Mouse (Mus musculus) limb, embryonic 12.5 days (tissue): ENCODE data around the gene Slc26a11. TPM values are rescaled to one million over a fixed set of nuclear protein-coding genes. Genes with fewer than 3 reads are reported as not detected.

Experiments used
- ATAC-seq: fragments of 200-750 bp; cut with Nextera tagmentation; 2 replicates; pipeline ENCODE4 v1.8.0; 2017; ENCODE audit warnings: low read depth, moderate TSS enrichment; ENCODE audit not compliant: insufficient number of reproducible peaks, insufficient read depth, low FRiP score, low TSS enrichment
- H3K27ac ChIP-seq: fragments of 300-500 bp; sonication (generic); 2 replicates; pipeline ENCODE4 v1.5.1; 2016; ENCODE audit warnings: mild to moderate bottlenecking, moderate library complexity
- H3K27me3 ChIP-seq: fragments of 300-500 bp; sonication (generic); 2 replicates; pipeline ENCODE4 v1.6.1; 2016; ENCODE audit warnings: mild to moderate bottlenecking, moderate library complexity
- H3K36me3 ChIP-seq: fragments of 300-500 bp; sonication (generic); 2 replicates; pipeline ENCODE4 v1.6.1; 2016; ENCODE audit warnings: mild to moderate bottlenecking, moderate library complexity
- H3K4me1 ChIP-seq: fragments of 300-500 bp; sonication (generic); replicated peaks from 2 replicates; pipeline ENCODE4 v1.6.1; 2016
- H3K4me2 ChIP-seq: fragments of 300-500 bp; sonication (generic); 2 replicates; pipeline ENCODE4 v1.6.1; 2016; ENCODE audit warnings: mild to moderate bottlenecking, moderate library complexity
- H3K4me3 ChIP-seq: fragments of 300-500 bp; sonication (generic); replicated peaks from 2 replicates; pipeline ENCODE4 v1.5.1; 2016; ENCODE audit warnings: mild to moderate bottlenecking
- H3K9ac ChIP-seq: fragments of 300-500 bp; sonication (generic); replicated peaks from 2 replicates; pipeline ENCODE4 v1.6.1; 2016; ENCODE audit warnings: mild to moderate bottlenecking, moderate library complexity
- H3K9me3 ChIP-seq: fragments of 300-500 bp; sonication (generic); 2 replicates; pipeline ENCODE4 v1.6.1; 2016; ENCODE audit warnings: mild to moderate bottlenecking, moderate library complexity
- WGBS: fragments of 180-500 bp; shearing (Covaris S2); methylation state at CpG from one replicate; pipeline ENCODE4 v1.1.7; 2016; 5-methylcytosine and 5-hydroxymethylcytosine counted together
- polyA plus RNA-seq: library from polyadenylated mRNA; unstranded; fragments of >200 nt; fragmentation: Nextera tagmentation; extraction: Ambion mirVana; gene quantifications from 2 replicates; pipeline ENCODE4 v1.2.1, GENCODE M21; 2016

Gene Slc26a11
- polyA plus RNA-seq, 1 experiment from 2014 or later: 12.4 TPM

DNA sequence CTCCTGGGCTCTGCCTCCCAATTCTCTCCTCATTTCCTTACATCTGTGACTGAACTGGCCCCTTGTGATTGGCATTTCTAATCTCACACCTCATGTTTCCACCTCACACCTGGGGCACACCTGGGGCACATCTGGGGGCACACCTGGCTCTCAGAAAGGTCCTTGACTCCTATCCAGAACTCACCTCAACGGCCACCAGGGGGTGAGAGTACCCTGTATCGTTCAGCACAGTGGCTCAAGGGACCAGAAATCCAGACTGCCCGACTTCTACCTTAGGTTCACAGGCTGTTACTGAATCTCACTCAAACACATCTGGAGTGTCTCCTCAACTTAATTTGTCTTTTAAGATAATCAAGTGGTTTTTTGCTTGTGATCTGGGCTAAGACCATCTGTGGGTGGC, 23.4 kb upstream of the Slc26a11 start:
- peaks cover 25% of the 10 kb centered on the region; the same call in 1 of the 2 replicates for H3K27me3 ChIP-seq
- H3K4me2 ChIP-seq: no peak overlapping the region
- H3K4me1 ChIP-seq: no peaks in the 10 kb centered on the region
- H3K9ac ChIP-seq: no peak overlapping the region; the same call in 1 of the 2 replicates
- ATAC-seq: no peak
- 41% methylated on average over 3 of the region's 3 CpGs for WGBS
- H3K27ac ChIP-seq: no peak overlapping the region
- no peaks in the 10 kb centered on the region for H3K36me3 ChIP-seq
- H3K9me3 ChIP-seq: no peaks in the 10 kb centered on the region
- no peak overlapping the region for H3K4me3 ChIP-seq

DNA sequence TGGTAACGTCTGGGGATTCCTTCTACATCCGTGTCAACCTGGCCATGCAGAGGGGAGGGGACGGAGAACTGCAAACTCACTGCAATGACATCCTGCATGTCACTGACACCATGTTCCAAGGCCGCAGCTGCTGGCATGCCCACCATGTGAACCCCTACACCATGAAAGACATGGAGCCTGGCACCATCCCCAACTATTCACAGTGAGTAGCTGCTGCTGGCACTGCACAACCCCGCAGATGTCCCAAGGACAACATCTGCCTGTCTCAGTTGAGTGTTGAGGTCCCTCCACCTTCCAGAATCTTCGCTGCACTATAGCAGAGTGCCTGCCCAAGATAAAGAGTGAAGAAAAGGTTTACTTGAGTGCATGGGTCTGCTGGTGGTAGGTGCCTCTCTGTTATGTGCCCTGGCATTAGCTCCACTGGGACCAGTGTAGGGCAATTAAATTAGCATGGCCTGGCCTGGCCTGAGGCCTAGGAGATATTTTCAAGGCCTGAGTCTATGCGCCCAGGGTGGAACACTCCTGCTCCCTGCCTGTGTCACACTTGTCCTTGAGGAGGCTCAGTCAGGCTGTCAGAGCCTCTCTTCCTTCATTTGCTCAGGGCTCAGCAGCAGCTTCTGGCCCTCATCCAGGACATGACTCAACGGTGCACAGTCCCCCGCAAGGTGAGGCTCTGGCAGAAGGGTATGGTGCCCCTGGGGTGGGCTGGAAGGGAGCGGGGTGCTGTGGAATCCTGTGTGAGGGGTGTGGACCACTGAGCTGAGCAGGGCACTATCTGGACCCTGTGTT, 16.9 kb upstream of the Slc26a11 start:
- no peak for ATAC-seq
- no peak overlapping the region for H3K4me2 ChIP-seq
- no peaks in the 10 kb centered on the region for H3K9me3 ChIP-seq
- no peak overlapping the region for H3K27ac ChIP-seq
- H3K4me1 ChIP-seq: no peaks in the 10 kb centered on the region
- no peak overlapping the region for H3K4me3 ChIP-seq
- WGBS: 82% methylated on average over 10 of the region's 10 CpGs
- no peak overlapping the region for H3K9ac ChIP-seq
- H3K36me3 ChIP-seq: no peaks in the 10 kb centered on the region
- peaks cover 8% of the 10 kb centered on the region; the same call in 1 of the 2 replicates for H3K27me3 ChIP-seq

DNA sequence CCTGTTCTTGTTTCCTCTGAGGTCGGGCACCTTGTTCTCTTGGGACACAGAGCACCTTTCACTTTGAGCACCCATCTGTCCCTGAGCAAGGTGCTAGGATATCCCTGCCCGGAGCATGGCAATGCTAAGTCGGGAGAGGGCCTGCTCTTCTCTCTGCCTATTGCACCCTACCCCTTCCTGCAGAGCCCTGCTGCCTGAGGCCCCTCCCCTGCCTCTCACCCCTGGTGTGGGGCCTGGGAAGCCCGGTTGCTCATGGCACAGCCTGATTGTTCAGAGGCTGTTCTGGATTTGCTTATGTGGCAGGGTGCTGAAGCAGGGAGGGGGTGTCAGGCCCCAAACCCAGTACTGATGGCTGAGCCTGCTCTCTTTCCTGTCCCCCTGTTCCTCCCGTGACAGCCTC, 16.2 kb upstream of the Slc26a11 start:
- no peak for ATAC-seq

DNA sequence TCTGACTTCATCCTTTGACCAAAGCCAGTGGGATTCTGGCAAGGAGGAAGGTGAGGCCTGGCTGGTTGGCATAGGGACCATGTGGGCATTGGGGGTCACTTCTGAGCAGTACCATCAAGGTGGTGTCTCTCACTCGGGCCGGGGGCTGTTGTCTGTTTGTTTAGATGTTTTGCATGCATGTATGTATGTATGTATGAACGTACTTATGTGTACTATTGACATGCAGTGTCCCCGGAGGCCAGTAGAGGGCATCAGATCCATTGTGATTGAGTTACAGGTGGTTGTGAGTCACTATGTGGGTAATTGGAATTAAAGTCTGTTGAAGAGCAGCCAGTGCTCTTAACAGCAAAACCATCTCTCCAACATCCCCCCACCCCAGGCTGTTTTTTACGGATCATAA, 15.7 kb upstream of the Slc26a11 start:
- Histone ChIP-seq H3K9me3 (no peaks in the 10 kb centered on the region), H3K4me3 (no peak overlapping the region), H3K27ac (no peak overlapping the region), H3K4me2 (no peak overlapping the region), H3K4me1 (no peaks in the 10 kb centered on the region), H3K9ac (no peak overlapping the region), H3K27me3 (0 out of 2 replicates have a peak, but pooled peaks cover 3% of the 10 kb centered on the region), H3K36me3 (no peaks in the 10 kb centered on the region)
- no peak for ATAC-seq
- WGBS: 4% methylated on average over 5 of the region's 5 CpGs

More for the DNA sequence above, 16.2 kb upstream of the Slc26a11 start:
- Histone ChIP-seq H3K27me3 (0 out of 2 replicates have a peak, but pooled peaks cover 3% of the 10 kb centered on the region), H3K4me3 (no peak overlapping the region), H3K9me3 (no peaks in the 10 kb centered on the region), H3K4me1 (no peaks in the 10 kb centered on the region), H3K27ac (no peak overlapping the region), H3K4me2 (no peak overlapping the region), H3K9ac (no peak overlapping the region), H3K36me3 (no peaks in the 10 kb centered on the region)
- WGBS: 52% methylated on average over 5 of the region's 5 CpGs

DNA sequence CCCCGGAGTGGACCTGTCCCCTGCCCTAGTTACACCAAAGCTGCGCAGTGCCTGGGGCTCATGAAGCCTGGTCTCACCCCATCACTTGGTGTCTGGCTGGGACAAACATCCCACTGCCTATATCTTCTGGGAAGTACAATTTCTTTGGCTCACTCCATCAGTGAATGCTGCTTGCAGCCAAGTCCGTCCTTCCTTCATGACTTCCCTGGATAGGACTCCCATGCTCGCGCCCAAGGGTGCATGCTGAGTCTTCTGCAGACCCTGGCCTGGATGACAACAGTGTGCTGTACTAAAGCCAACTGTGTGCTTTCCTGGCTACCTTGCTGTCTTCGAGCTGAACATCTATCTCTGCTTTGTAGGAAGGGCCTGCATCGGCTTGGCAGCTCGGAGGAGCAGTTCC, 11.2 kb upstream of the Slc26a11 start:
- no peak overlapping the region for H3K4me2 ChIP-seq
- H3K4me1 ChIP-seq: no peaks in the 10 kb centered on the region
- no peak for ATAC-seq
- no peak overlapping the region for H3K27ac ChIP-seq
- WGBS: 81% methylated on average over 8 of the region's 8 CpGs
- H3K9ac ChIP-seq: peak overlapping the region; percentile 24; the same call in 1 of the 2 replicates
- H3K27me3 ChIP-seq: 0 out of 2 replicates have a peak, but pooled peaks cover 3% of the 10 kb centered on the region
- H3K4me3 ChIP-seq: no peak overlapping the region
- peaks cover 6% of the 10 kb centered on the region; the same call in 1 of the 2 replicates for H3K36me3 ChIP-seq
- no peaks in the 10 kb centered on the region for H3K9me3 ChIP-seq

DNA sequence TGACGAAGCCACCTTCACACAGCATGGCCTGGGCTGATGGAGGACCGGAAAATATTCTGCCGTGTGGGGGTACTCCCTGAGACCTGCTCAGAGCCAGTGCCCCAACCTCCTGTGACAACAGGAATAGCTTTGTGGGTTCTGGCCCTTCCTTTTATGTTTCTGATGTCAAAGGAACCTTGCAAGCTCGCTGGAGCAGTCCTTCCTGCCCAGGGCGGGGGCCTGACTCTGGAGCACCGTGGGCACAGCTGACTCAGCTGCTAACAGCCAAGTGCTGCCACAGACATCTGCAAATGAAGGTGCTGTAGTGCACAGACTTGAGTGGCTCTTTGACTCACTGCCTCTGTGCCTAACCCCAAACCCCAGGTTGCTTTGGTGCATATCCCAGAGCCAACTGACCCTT, 10.5 kb upstream of the Slc26a11 start:
- Histone ChIP-seq H3K4me1 (no peaks in the 10 kb centered on the region), H3K9ac (no peak overlapping the region), H3K27me3 (0 out of 2 replicates have a peak, but pooled peaks cover 3% of the 10 kb centered on the region), H3K36me3 (peaks cover 6% of the 10 kb centered on the region; the same call in 1 of the 2 replicates), H3K27ac (no peak overlapping the region), H3K4me3 (no peak overlapping the region), H3K4me2 (no peak overlapping the region), H3K9me3 (no peaks in the 10 kb centered on the region)
- WGBS: 69% methylated on average over 6 of the region's 6 CpGs
- no peak for ATAC-seq

DNA sequence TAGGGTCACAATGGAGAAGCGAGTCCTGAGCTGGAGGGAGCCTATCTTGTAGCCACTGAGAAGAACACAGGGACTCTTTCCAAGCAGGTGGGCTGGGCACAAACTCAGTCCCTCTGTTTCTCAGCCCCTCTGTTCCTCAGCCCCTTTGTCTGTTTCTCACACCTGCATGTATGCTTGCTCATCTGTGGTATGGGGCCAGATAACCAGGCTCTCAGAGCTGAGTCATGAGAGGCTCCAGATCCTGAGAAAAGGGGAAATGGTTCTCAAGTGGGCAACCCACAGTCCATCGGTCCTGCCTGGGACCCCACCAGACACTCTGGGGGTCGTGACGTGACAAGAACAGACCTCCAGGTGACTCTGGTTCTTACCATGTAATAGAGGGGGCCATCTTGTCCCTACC, 8.2 kb upstream of the Slc26a11 start:
- ATAC-seq: no peak
- Histone ChIP-seq H3K4me2 (no peak overlapping the region), H3K9me3 (no peaks in the 10 kb centered on the region), H3K9ac (no peak overlapping the region), H3K4me3 (no peak overlapping the region), H3K27ac (no peak overlapping the region), H3K27me3 (no peaks in the 10 kb centered on the region), H3K4me1 (no peaks in the 10 kb centered on the region), H3K36me3 (peaks cover 6% of the 10 kb centered on the region; the same call in 1 of the 2 replicates)
- WGBS: 84% methylated on average over 4 of the region's 4 CpGs

DNA sequence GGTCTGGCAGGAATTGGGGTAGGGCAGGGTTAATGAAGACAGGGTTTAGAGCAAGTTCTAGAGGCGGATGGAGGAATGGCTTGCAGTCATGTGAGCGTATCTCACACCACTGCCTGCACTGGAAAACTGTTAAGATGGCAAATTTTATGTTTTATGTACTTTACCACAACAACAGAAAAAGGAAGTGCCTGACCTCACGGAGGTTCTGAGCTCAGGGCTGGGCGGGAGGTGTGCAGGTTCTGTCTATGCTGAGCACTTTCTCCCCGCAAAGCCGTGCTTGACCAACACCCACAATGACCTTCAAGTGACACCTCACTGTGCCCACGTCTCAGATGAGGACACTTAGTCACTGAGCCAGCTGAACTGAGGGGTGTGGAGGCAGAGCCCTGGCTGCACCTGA, 3.2 kb upstream of the Slc26a11 start:
- H3K9me3 ChIP-seq: no peaks in the 10 kb centered on the region
- no peak overlapping the region for H3K27ac ChIP-seq
- H3K9ac ChIP-seq: no peak overlapping the region
- peaks cover 17% of the 10 kb centered on the region for H3K4me1 ChIP-seq
- no peak overlapping the region for H3K4me3 ChIP-seq
- H3K4me2 ChIP-seq: no peak overlapping the region
- no peaks in the 10 kb centered on the region; the same call in 1 of the 2 replicates for H3K36me3 ChIP-seq
- H3K27me3 ChIP-seq: peaks cover 4% of the 10 kb centered on the region; the same call in 1 of the 2 replicates
- ATAC-seq: no peak
- WGBS: 78% methylated on average over 7 of the region's 7 CpGs

DNA sequence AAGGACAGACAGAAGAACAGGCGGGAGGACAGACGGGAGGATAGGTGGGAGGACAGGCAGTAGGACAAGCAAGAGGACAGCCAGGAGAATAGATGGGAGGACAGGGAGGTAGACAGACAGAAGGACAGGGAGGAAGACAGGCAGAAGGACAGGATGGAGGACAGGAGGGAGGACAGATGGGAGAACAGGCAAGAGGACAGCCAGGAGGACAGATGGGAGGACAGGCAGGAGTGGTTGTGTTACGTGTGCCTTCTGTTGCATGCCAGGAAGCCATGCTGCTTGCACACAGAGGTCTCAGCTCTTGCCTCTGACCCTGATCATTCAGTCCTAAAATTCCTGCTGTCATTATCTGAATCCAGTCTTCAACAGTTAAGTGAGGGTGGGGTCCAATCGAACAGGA, 1.4 kb upstream of the Slc26a11 start:
- no peak overlapping the region for H3K4me3 ChIP-seq
- peaks cover 4% of the 10 kb centered on the region; the same call in 1 of the 2 replicates for H3K27me3 ChIP-seq
- H3K9me3 ChIP-seq: no peaks in the 10 kb centered on the region
- no peak overlapping the region; the same call in 1 of the 2 replicates for H3K9ac ChIP-seq
- peaks cover 11% of the 10 kb centered on the region for H3K36me3 ChIP-seq
- H3K27ac ChIP-seq: no peak overlapping the region
- H3K4me2 ChIP-seq: no peak overlapping the region
- 80% methylated on average over 4 of the region's 4 CpGs for whole genome bisulfite sequencing
- peaks cover 17% of the 10 kb centered on the region for H3K4me1 ChIP-seq
- ATAC-seq: no peak

DNA sequence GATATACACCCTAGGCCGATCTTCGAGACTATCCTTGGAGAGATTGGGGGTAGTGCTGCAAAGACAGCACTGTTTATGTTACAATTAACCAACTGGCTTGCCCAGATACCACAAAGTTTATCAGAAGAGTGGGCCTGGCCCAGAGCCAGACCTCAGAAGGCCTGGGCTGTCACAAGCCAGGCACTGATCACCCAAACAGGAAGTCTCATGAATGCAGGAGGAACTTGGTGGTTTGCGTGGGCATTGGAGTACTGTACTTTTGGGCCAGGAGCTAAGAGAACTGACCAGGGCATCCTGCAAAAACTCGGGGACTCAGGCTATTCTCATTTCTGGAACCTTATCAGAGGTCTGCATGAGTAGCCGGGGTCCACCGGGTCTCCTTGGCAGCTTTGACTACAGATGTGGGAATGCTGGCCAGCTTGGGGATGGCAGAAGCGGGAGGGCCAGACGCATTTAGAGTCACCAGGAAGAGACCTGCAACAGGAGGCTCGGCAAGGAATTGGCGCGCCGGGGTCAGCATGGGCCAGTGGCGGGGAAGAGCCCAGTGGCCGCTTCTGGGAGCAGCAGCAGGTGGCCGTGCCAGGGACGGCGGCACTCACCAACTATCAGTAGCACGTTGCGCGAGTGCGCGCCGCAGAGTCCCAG, 437 bp upstream of the Slc26a11 start:
- peaks cover 17% of the 10 kb centered on the region for H3K4me1 ChIP-seq
- peaks cover 4% of the 10 kb centered on the region; the same call in 1 of the 2 replicates for H3K27me3 ChIP-seq
- WGBS: 6% methylated on average over 23 of the region's 23 CpGs
- peak overlapping the region; percentile 69 for H3K4me3 ChIP-seq
- peak overlapping the region; percentile 78 for H3K27ac ChIP-seq
- peak overlapping the region; percentile 84 for H3K9ac ChIP-seq
- peaks cover 21% of the 10 kb centered on the region for H3K36me3 ChIP-seq
- no peak for ATAC-seq
- peak overlapping the region; percentile 95 for H3K4me2 ChIP-seq
- H3K9me3 ChIP-seq: no peaks in the 10 kb centered on the region

DNA sequence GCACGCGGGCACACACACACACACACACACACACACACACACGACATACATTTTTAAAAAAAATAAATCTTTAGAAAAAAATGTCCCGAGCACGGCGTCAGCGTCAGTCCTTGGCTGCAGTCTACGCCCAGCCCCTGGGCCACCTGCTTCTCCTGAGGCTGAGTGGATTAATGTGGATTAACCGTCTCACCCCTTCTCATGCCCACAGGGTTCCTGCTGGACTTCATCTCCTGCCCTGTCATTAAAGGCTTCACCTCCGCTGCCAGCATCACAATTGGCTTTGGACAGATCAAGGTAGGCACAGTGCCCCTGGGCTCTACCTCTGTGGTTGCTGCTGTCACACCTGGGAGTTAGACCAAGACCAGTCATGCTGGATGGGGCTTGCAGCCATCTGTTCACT, 3.7 kb downstream of the Slc26a11 start:
- no peaks in the 10 kb centered on the region for H3K9me3 ChIP-seq
- no peak overlapping the region for H3K9ac ChIP-seq
- H3K27ac ChIP-seq: no peak overlapping the region
- H3K4me2 ChIP-seq: no peak overlapping the region
- peaks cover 43% of the 10 kb centered on the region for H3K36me3 ChIP-seq
- no peak for ATAC-seq
- H3K27me3 ChIP-seq: no peaks in the 10 kb centered on the region
- 89% methylated on average over 10 of the region's 10 CpGs for WGBS
- no peak overlapping the region for H3K4me3 ChIP-seq
- peaks cover 17% of the 10 kb centered on the region for H3K4me1 ChIP-seq
